Mouse (Mus musculus): ENCODE data around the gene Avl9. TPM values are rescaled to one million over a fixed set of nuclear protein-coding genes. Genes with fewer than 3 reads are reported as not detected.

Gene Avl9
- polyA plus RNA-seq, 1 experiment, result 14.6 TPM

DNA sequence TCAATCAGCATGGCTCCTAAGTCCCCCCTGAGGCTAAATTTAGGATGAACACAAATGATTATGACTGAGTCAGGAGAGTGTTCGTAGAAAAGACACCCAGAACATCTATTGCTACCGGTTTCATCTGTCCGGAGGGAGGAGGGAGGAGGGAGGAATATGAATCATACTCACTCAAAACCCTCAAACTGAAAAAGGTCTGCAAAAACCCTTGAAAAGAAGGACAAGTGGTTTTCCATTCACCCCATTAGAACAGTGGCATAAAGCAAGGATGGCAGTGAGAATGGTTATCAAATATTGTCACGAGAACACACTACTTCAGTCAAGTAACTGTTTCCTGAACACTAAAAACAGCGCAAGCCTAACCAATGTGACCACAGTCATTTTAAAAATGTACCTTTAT lies 70.4 kb downstream of the Avl9 start:
- 89% methylated on average over 5 of the region's 5 CpGs for WGBS
- no peak overlapping the region for H3K27ac ChIP-seq (ENCODE audit: control insufficient read depth, insufficient read depth, low read length)
- no peak overlapping the region for H3K4me3 ChIP-seq (ENCODE audit: control insufficient read depth, insufficient read depth, low read length)
- TF ChIP-seq CTCF (IDR thresholded peaks at IDR 0.05; ENCODE audit: borderline replicate concordance, control insufficient read depth, extremely low read depth, insufficient read depth, low read length, poor library complexity), result no peak
- no peak for TF ChIP-seq POLR2A (IDR thresholded peaks at IDR 0.05; ENCODE audit: control insufficient read depth, extremely low read depth, insufficient read depth, low read length, poor library complexity)
- peaks cover 29% of the 10 kb centered on the region for H3K36me3 ChIP-seq (ENCODE audit: control insufficient read depth, insufficient read depth, low read length)
- no peaks in the 10 kb centered on the region for H3K27me3 ChIP-seq (ENCODE audit: control insufficient read depth, insufficient read depth, low read length)
- no peak for DNase-seq
- H3K4me1 ChIP-seq (replicated peaks; ENCODE audit: control insufficient read depth, insufficient read depth, low read length), result peaks cover 4% of the 10 kb centered on the region

DNA sequence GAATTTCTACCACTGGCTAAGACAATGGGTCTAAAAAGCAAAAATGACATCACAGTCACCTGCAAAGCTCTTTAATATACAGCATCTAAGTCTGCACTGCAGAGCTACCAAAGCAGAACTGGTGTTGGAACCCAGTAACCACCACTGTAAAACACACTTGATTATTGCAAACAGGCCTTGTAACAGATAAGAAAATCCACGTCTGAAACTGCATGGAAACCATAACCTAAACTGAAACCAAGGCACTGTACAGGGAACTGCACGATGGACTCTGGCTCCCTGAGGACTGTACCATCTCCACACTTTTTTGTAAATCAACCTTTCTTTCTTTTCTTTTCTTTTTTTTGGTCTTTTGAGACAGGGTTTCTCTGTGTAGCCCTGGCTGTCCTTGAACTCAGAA lies 73.0 kb downstream of the Avl9 start:
- WGBS, result 77% methylated on average over 2 of the region's 2 CpGs
- Histone ChIP-seq H3K4me3 (ENCODE audit: control insufficient read depth, insufficient read depth, low read length) (no peak overlapping the region), H3K4me1 (replicated peaks; ENCODE audit: control insufficient read depth, insufficient read depth, low read length) (peaks cover 4% of the 10 kb centered on the region), H3K27ac (ENCODE audit: control insufficient read depth, insufficient read depth, low read length) (no peak overlapping the region), H3K36me3 (ENCODE audit: control insufficient read depth, insufficient read depth, low read length) (peaks cover 17% of the 10 kb centered on the region), H3K27me3 (ENCODE audit: control insufficient read depth, insufficient read depth, low read length) (no peaks in the 10 kb centered on the region)
- TF ChIP-seq POLR2A (IDR thresholded peaks at IDR 0.05; ENCODE audit: control insufficient read depth, extremely low read depth, insufficient read depth, low read length, poor library complexity) (no peak), CTCF (IDR thresholded peaks at IDR 0.05; ENCODE audit: borderline replicate concordance, control insufficient read depth, extremely low read depth, insufficient read depth, low read length, poor library complexity) (no peak)
- no peak for DNase-seq

DNA sequence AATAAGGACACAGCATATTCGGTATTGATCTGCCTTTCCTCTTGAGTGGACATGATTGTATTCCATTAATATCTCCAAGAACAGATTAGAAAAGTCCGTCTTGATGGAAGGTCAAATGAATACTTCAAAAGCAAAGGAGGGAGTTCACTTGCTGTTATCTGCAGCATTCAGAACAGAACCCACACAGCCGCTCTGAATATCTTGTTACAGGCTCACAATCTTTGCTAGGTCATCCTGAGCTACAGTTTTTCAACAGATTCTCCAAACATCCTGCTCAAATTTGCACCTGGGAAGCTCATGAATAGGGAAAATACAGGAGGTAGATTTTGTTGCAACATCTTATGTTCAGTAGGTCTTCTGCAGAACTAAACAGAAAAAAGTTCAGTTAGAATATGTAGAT lies 74.6 kb downstream of the Avl9 start:
- Histone ChIP-seq H3K27ac (ENCODE audit: control insufficient read depth, insufficient read depth, low read length) (no peak overlapping the region), H3K4me1 (replicated peaks; ENCODE audit: control insufficient read depth, insufficient read depth, low read length) (peaks cover 4% of the 10 kb centered on the region)
- DNase-seq, result no peak

DNA sequence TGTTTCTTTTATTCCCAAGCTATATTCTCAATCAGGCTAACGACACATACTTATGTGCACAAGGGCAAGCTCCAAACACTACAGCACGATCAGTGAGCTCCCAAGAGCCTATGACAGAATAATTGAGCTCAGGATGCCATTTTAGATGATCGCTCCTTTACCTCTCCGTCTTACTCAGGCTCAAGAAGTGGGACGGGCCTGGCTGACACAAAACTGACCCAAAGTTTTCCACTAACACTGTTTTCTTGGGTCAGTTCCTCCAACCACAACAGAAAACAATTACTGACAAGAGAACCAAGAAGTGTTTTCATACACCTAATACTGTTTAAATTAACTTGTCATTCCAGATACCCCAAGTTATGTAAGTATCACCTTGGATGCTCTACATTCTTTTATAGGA lies 80.1 kb downstream of the Avl9 start:
- TF ChIP-seq POLR2A (IDR thresholded peaks at IDR 0.05; ENCODE audit: control insufficient read depth, extremely low read depth, insufficient read depth, low read length, poor library complexity), result no peak
- no peak for TF ChIP-seq CTCF (IDR thresholded peaks at IDR 0.05; ENCODE audit: borderline replicate concordance, control insufficient read depth, extremely low read depth, insufficient read depth, low read length, poor library complexity)
- DNase-seq, result no peak
- no peaks in the 10 kb centered on the region for H3K36me3 ChIP-seq (ENCODE audit: control insufficient read depth, insufficient read depth, low read length)
- no peak overlapping the region for H3K4me3 ChIP-seq (ENCODE audit: control insufficient read depth, insufficient read depth, low read length)
- no peak overlapping the region for H3K27ac ChIP-seq (ENCODE audit: control insufficient read depth, insufficient read depth, low read length)
- H3K4me1 ChIP-seq (replicated peaks; ENCODE audit: control insufficient read depth, insufficient read depth, low read length), result peaks cover 6% of the 10 kb centered on the region
- 88% methylated on average over 5 of the region's 5 CpGs for WGBS
- H3K27me3 ChIP-seq (ENCODE audit: control insufficient read depth, insufficient read depth, low read length), result no peaks in the 10 kb centered on the region

More for the DNA sequence above, 74.6 kb downstream of the Avl9 start:
- no peaks in the 10 kb centered on the region for H3K27me3 ChIP-seq (ENCODE audit: control insufficient read depth, insufficient read depth, low read length)
- peaks cover 13% of the 10 kb centered on the region; the same call in 1 of the 2 replicates for H3K36me3 ChIP-seq (ENCODE audit: control insufficient read depth, insufficient read depth, low read length)
- TF ChIP-seq CTCF (IDR thresholded peaks at IDR 0.05; ENCODE audit: borderline replicate concordance, control insufficient read depth, extremely low read depth, insufficient read depth, low read length, poor library complexity), result no peak
- no peak for TF ChIP-seq POLR2A (IDR thresholded peaks at IDR 0.05; ENCODE audit: control insufficient read depth, extremely low read depth, insufficient read depth, low read length, poor library complexity)
- no peak overlapping the region for H3K4me3 ChIP-seq (ENCODE audit: control insufficient read depth, insufficient read depth, low read length)
- 84% methylated on average over 3 of the region's 3 CpGs for WGBS

DNA sequence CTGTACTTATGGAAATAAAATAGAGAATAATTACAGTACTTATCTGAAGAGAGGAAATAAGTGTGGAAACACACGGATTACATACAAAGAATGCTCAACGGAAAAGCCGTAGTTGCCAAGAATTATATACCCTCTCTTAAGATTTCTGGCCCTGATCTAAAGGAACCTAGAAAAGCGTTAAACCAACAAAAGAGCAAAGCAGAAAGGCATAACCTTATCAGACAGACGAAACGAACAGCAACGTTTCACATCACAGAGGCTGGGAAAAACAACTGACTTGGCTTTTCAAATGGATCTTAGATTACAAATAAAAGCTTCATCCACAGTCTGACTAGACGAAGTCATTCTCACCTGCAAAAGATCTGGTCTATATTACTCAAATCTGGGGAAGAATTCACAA lies 81.5 kb downstream of the Avl9 start:
- no peak for DNase-seq
- Histone ChIP-seq H3K36me3 (ENCODE audit: control insufficient read depth, insufficient read depth, low read length) (no peaks in the 10 kb centered on the region), H3K27me3 (ENCODE audit: control insufficient read depth, insufficient read depth, low read length) (no peaks in the 10 kb centered on the region), H3K27ac (ENCODE audit: control insufficient read depth, insufficient read depth, low read length) (no peak overlapping the region; the same call in 1 of the 2 replicates), H3K4me3 (ENCODE audit: control insufficient read depth, insufficient read depth, low read length) (no peak overlapping the region), H3K4me1 (replicated peaks; ENCODE audit: control insufficient read depth, insufficient read depth, low read length) (peaks cover 6% of the 10 kb centered on the region)
- TF ChIP-seq POLR2A (IDR thresholded peaks at IDR 0.05; ENCODE audit: control insufficient read depth, extremely low read depth, insufficient read depth, low read length, poor library complexity), result no peak
- no peak for TF ChIP-seq CTCF (IDR thresholded peaks at IDR 0.05; ENCODE audit: borderline replicate concordance, control insufficient read depth, extremely low read depth, insufficient read depth, low read length, poor library complexity)
- WGBS, result under 1% methylated on average over 8 of the region's 8 CpGs

DNA sequence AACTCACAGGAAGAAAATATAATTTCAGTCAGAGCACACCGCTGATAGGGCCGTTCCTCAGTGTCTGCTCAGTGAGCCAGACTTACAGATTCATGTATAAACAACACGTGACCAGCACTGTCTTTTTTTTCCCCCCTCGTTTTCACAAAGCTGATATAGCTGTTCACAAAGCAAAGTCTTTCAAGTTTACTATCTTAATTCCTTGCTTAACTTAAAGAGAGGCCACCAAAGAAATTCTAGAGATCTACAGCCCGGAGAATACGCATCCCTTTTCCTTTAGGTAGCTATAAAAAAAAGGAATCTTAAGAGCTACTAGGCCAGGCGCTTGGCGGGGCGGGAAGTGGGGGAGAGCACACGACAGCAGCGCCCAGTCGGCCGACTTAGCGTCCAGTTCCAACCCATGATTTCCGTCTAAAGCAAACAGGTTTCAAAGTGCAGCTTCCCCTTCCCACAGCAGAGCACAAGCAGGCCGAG lies 82.0 kb downstream of the Avl9 start:
- Histone ChIP-seq H3K4me3 (ENCODE audit: control insufficient read depth, insufficient read depth, low read length) (peak overlapping the region; percentile 58), H3K27ac (ENCODE audit: control insufficient read depth, insufficient read depth, low read length) (peak overlapping the region; percentile 79), H3K27me3 (ENCODE audit: control insufficient read depth, insufficient read depth, low read length) (no peaks in the 10 kb centered on the region), H3K4me1 (replicated peaks; ENCODE audit: control insufficient read depth, insufficient read depth, low read length) (peaks cover 6% of the 10 kb centered on the region), H3K36me3 (ENCODE audit: control insufficient read depth, insufficient read depth, low read length) (no peaks in the 10 kb centered on the region)
- TF ChIP-seq CTCF (IDR thresholded peaks at IDR 0.05; ENCODE audit: borderline replicate concordance, control insufficient read depth, extremely low read depth, insufficient read depth, low read length, poor library complexity), result no peak
- no peak for TF ChIP-seq POLR2A (IDR thresholded peaks at IDR 0.05; ENCODE audit: control insufficient read depth, extremely low read depth, insufficient read depth, low read length, poor library complexity)
- peak; percentile 35 for DNase-seq
- 0% methylated on average over 16 of the region's 16 CpGs for WGBS
